Mouse (Mus musculus): ENCODE results near the gene Igll1. TPM values are rescaled to one million over a fixed set of nuclear protein-coding genes. Genes with fewer than 3 reads are reported as not detected.
"Not testable (repeated sequence)": the region's sequence is repeated elsewhere in the genome, so short reads cannot be mapped to it uniquely, and the experiment has no call there.

Igll1 gene
- polyA plus RNA-seq, 1 experiment from 2014 or later: 0.50 TPM

- no peaks in the 10 kb centered on the region for H3K9me3 ChIP-seq
- H3K36me3 ChIP-seq: peaks cover 5% of the 10 kb centered on the region; the same call in 1 of the 2 replicates
- H3K4me1 ChIP-seq (replicated peaks): no peaks in the 10 kb centered on the region; the same call in 1 of the 2 replicates
- H3K4me3 ChIP-seq (replicated peaks): peak within 1 kb of the TSS; percentile 72
- H3K27ac ChIP-seq: peak within 1 kb of the TSS; percentile 96
- ATAC-seq: peak; percentile 98
- H3K4me2 ChIP-seq (replicated peaks): peak within 1 kb of the TSS; percentile 58
- peak within 1 kb of the TSS; percentile 86 for H3K9ac ChIP-seq
- under 1% methylated on average over 49 of the region's 49 CpGs for WGBS
- H3K27me3 ChIP-seq (replicated peaks): no peaks in the 10 kb centered on the region
Measured at GRCm38 (mm10) chr16:16870617-16871331, 7.0 kb upstream of the Igll1 start, which contains the start of the genes Top3b and Vpreb1. Gene Top3b, plus strand, starts transcription at chr16:16870736. Gene Vpreb1, minus strand, starts transcription at chr16:16870843.

- Histone ChIP-seq H3K4me2 (replicated peaks) (peak overlapping the region; percentile 58), H3K27ac (peak overlapping the region; percentile 96), H3K4me1 (replicated peaks) (no peaks in the 10 kb centered on the region; the same call in 1 of the 2 replicates), H3K9me3 (no peaks in the 10 kb centered on the region), H3K9ac (0 out of 2 replicates have a peak overlapping the region, but pooled peaks have one; percentile 86), H3K27me3 (replicated peaks) (no peaks in the 10 kb centered on the region), H3K4me3 (replicated peaks) (peak overlapping the region; percentile 72), H3K36me3 (peaks cover 4% of the 10 kb centered on the region; the same call in 1 of the 2 replicates)
- 37% methylated on average over 7 of the region's 7 CpGs for WGBS
- peak; percentile 58 for ATAC-seq
Measured at GRCm38 (mm10) chr16:16870241-16870616, 6.4 kb upstream of the Igll1 start.

GRCm38 (mm10) chr16:16865696-16866561 is 2.1 kb upstream of the Igll1 start:
- ATAC-seq: no peak
- 50% methylated on average over 4 of the region's 5 CpGs for WGBS

GRCm38 (mm10) chr16:16865217-16865616 is 1.4 kb upstream of the Igll1 start:
- Histone ChIP-seq H3K4me2 (replicated peaks) (no peak overlapping the region), H3K9me3 (no peaks in the 10 kb centered on the region), H3K4me1 (replicated peaks) (no peaks in the 10 kb centered on the region), H3K27ac (no peak overlapping the region), H3K4me3 (replicated peaks) (no peak overlapping the region), H3K9ac (no peak overlapping the region), H3K36me3 (no peaks in the 10 kb centered on the region), H3K27me3 (replicated peaks) (no peaks in the 10 kb centered on the region)
- ATAC-seq: no peak

More at GRCm38 (mm10) chr16:16865696-16866561, 2.1 kb upstream of the Igll1 start:
- Histone ChIP-seq H3K4me1 (replicated peaks) (no peaks in the 10 kb centered on the region), H3K4me3 (replicated peaks) (no peak overlapping the region), H3K4me2 (replicated peaks) (no peak overlapping the region), H3K27ac (no peak overlapping the region), H3K9ac (no peak overlapping the region), H3K36me3 (no peaks in the 10 kb centered on the region), H3K9me3 (no peaks in the 10 kb centered on the region), H3K27me3 (replicated peaks) (no peaks in the 10 kb centered on the region)

DNA sequence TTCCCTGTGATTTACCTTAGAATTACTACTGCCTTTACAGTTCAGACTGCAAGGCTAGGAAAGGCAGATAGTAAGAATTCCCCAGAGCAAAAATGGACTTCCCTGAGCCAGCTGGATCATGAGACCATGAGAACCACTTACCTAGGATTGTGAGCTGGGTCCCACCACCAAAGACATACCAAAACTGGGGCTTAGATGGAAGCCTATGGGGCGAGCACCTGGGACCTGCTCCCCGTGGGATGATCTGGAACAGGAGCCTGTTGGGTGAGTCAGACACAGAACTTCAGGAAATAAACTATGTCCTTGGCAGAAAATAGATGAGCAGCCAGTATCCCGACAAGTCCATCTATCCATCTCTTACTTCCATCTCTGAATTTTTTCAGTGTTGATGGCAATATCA is 1.5 kb downstream of the Igll1 start:
- Histone ChIP-seq H3K27ac (no peak overlapping the region), H3K36me3 (no peaks in the 10 kb centered on the region), H3K4me1 (replicated peaks) (no peaks in the 10 kb centered on the region), H3K9ac (no peak overlapping the region), H3K27me3 (replicated peaks) (no peaks in the 10 kb centered on the region), H3K4me3 (replicated peaks) (no peak overlapping the region), H3K9me3 (no peaks in the 10 kb centered on the region), H3K4me2 (replicated peaks) (no peak overlapping the region)
- no peak for ATAC-seq
- 78% methylated on average over 3 of the region's 3 CpGs for WGBS

GRCm38 (mm10) chr16:16856731-16857476 is 6.9 kb downstream of the Igll1 start:
- H3K9ac ChIP-seq: no peak overlapping the region
- no peaks in the 10 kb centered on the region for H3K36me3 ChIP-seq
- H3K4me1 ChIP-seq (replicated peaks): no peaks in the 10 kb centered on the region
- no peak overlapping the region for H3K4me3 ChIP-seq (replicated peaks)
- 74% methylated on average over 13 of the region's 13 CpGs for WGBS
- ATAC-seq: no peak
- H3K4me2 ChIP-seq (replicated peaks): no peak overlapping the region
- H3K27ac ChIP-seq: no peak overlapping the region
- H3K27me3 ChIP-seq (replicated peaks): no peaks in the 10 kb centered on the region
- H3K9me3 ChIP-seq: no peaks in the 10 kb centered on the region

GRCm38 (mm10) chr16:16856054-16856453 is 7.7 kb downstream of the Igll1 start:
- not testable (repeated sequence) for H3K9ac ChIP-seq; H3K9me3 ChIP-seq; H3K4me3 ChIP-seq (replicated peaks); H3K4me2 ChIP-seq (replicated peaks); H3K27me3 ChIP-seq (replicated peaks); H3K36me3 ChIP-seq; ATAC-seq; H3K4me1 ChIP-seq (replicated peaks); H3K27ac ChIP-seq
- 85% methylated on average over 9 of the region's 9 CpGs for WGBS

GRCm38 (mm10) chr16:16855541-16855940 is 8.2 kb downstream of the Igll1 start:
- no peak overlapping the region for H3K9ac ChIP-seq
- H3K4me2 ChIP-seq (replicated peaks): no peak overlapping the region
- H3K27ac ChIP-seq: no peak overlapping the region
- no peak overlapping the region for H3K4me3 ChIP-seq (replicated peaks)
- no peaks in the 10 kb centered on the region for H3K27me3 ChIP-seq (replicated peaks)
- ATAC-seq: no peak
- no peaks in the 10 kb centered on the region for H3K9me3 ChIP-seq
- H3K4me1 ChIP-seq (replicated peaks): no peaks in the 10 kb centered on the region
- 96% methylated on average over 1 of the region's 1 CpGs for WGBS
- no peaks in the 10 kb centered on the region for H3K36me3 ChIP-seq

DNA sequence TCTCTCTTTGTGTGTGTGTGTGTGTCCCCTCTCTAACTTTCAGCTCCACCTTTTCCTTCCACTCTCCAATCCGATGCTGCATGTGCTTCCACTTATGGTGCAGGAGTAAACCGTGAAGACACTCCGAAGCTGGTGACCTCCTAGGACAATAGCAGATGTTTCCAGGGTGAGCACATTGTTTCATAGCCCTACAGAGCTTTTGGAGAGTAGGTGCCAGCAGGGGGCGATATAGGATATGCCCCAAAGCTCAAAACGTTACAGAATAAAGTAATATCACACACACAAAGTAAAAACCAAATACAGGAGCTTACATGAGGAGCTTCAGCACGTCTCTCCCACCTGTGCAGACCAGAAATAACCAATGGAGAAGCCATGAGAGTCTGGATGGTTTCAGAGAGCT is 8.9 kb downstream of the Igll1 start:
- Histone ChIP-seq H3K4me3 (replicated peaks) (no peak overlapping the region), H3K36me3 (no peaks in the 10 kb centered on the region), H3K9ac (no peak overlapping the region), H3K9me3 (no peaks in the 10 kb centered on the region), H3K4me1 (replicated peaks) (no peaks in the 10 kb centered on the region), H3K27ac (no peak overlapping the region), H3K27me3 (replicated peaks) (no peaks in the 10 kb centered on the region), H3K4me2 (replicated peaks) (no peak overlapping the region)
- WGBS: 25% methylated on average over 6 of the region's 6 CpGs
- no peak for ATAC-seq

DNA sequence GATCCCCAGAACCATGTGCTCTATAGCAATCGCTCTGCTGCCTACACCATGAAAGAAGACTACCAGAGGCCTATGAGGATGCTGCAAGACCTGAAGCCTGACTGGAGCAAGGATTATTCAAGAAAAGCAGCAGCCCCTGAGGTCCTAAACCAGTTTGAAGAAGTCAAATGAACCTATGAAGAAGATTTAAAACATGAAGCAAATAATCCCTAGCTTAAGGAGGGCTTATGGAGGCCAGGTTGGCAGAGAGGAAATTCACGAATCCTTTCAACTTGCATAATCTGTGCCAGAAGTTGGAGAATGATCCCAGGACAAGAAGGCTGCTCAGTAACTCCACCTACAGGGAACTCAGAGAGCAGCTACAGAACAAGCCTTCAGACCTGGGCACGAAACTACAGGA is 11.4 kb downstream of the Igll1 start:
- H3K9me3 ChIP-seq: no peaks in the 10 kb centered on the region
- H3K27me3 ChIP-seq (replicated peaks): no peaks in the 10 kb centered on the region
- H3K4me1 ChIP-seq (replicated peaks): no peaks in the 10 kb centered on the region
- H3K36me3 ChIP-seq: no peaks in the 10 kb centered on the region
- no peak for ATAC-seq
- H3K9ac ChIP-seq: no peak overlapping the region
- WGBS: 88% methylated on average over 3 of the region's 3 CpGs
- no peak overlapping the region for H3K27ac ChIP-seq
- H3K4me3 ChIP-seq (replicated peaks): no peak overlapping the region
- H3K4me2 ChIP-seq (replicated peaks): no peak overlapping the region

DNA sequence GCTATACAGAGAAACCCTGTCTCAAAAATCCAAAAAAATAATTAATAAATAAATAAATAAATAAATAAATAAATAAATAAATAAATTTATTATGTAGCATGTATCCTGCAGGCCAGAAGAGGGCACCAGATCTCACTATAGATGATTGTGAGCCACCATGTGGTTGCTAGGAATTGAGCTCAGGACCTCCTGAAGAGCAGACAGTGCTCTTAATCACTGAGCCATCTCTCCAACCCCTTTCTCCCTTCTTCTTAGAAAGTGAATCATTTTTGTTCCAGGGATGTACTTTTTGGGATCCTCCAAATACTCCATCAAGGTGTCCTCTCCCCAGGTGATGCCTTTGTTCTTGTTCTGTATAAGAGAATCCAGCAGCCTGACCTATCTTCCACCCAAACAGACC is 14.6 kb downstream of the Igll1 start:
- no peaks in the 10 kb centered on the region for H3K9me3 ChIP-seq
- no peaks in the 10 kb centered on the region for H3K27me3 ChIP-seq (replicated peaks)
- no peak for ATAC-seq
- no peak overlapping the region for H3K4me2 ChIP-seq (replicated peaks)
- no peaks in the 10 kb centered on the region for H3K36me3 ChIP-seq
- H3K4me3 ChIP-seq (replicated peaks): no peak overlapping the region
- no peaks in the 10 kb centered on the region for H3K4me1 ChIP-seq (replicated peaks)
- no peak overlapping the region for H3K9ac ChIP-seq
- H3K27ac ChIP-seq: no peak overlapping the region

- no peak for ATAC-seq
- no peak overlapping the region for H3K27ac ChIP-seq
- H3K9ac ChIP-seq: no peak overlapping the region
- no peak overlapping the region for H3K4me3 ChIP-seq (replicated peaks)
- H3K9me3 ChIP-seq: no peaks in the 10 kb centered on the region
- H3K4me1 ChIP-seq (replicated peaks): no peaks in the 10 kb centered on the region
- WGBS: 87% methylated on average over 3 of the region's 3 CpGs
- no peak overlapping the region for H3K4me2 ChIP-seq (replicated peaks)
- H3K27me3 ChIP-seq (replicated peaks): no peaks in the 10 kb centered on the region
- H3K36me3 ChIP-seq: no peaks in the 10 kb centered on the region
Measured at GRCm38 (mm10) chr16:16829671-16830070, 34.1 kb downstream of the Igll1 start.

Data from intestine, embryonic 15.5 days (tissue).